Mouse (Mus musculus) thymus, adult 18-20 months (tissue): Measurements from ENCODE around the gene Nbea.

ENCODE experiments used
- DNase-seq, 2 experiments: peaks; one replicate each; pipeline ENCODE4 v3.0.0; 2022; ENCODE audit warnings: mixed read lengths in 2 of 2

Gene Nbea

DNA sequence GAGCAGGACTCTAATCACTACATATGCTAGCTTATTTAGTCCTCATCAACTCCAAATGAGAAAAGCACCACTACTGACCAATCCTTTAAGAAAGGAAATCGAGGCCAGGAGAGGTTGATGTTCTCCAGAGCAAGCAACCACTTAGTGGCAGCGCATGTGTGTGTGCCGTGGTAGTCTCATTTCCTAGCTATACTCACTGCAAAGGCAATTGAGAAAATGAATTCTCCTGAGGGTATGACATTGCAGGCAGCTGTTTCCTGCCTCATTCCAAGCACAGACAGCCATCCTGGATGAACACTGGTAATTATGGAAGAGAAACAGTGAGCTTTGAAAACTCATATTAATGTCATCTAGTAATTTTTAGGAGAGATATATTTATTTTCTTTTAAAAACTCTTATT is 358.6 kb downstream of the Nbea start:
- no peak for DNase-seq

DNA sequence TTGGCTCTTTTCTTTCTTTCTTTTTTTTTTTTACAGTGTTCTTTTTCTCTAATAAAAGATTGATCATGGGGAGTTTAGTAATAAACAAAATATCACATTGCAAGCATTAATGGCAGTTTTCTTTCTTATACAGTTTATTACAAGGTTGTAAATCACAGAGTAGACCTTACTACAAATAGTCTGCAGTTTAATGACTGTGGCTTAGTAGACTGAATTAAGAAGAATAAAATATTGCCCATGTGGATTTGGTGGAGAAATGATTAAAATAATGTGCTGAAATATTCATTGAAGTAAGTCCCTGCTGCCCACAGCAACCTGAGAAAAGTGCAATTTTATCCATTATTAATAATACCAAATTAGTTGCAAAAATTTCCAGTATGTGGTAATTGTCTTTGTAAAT is 363.9 kb downstream of the Nbea start:
- DNase-seq = no peak

DNA sequence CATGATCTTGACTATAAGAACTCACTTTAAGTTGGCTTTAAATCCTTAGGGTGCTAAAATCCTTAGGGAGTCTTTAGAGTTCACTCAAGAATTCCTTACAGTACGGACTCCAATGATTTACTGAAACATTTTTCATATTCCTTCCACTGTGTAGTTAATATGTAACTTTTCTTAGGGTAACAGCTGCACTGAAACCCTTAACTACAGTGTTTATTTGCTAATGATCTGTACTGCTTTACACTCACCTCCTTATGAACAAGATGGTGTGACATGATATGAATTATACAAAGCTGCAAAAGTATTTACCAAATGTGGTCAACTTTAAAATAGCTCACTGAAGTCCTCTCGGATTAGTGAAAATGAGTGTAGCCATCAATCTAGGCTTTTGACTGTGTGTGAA is 365.4 kb downstream of the Nbea start:
- DNase-seq = no peak

DNA sequence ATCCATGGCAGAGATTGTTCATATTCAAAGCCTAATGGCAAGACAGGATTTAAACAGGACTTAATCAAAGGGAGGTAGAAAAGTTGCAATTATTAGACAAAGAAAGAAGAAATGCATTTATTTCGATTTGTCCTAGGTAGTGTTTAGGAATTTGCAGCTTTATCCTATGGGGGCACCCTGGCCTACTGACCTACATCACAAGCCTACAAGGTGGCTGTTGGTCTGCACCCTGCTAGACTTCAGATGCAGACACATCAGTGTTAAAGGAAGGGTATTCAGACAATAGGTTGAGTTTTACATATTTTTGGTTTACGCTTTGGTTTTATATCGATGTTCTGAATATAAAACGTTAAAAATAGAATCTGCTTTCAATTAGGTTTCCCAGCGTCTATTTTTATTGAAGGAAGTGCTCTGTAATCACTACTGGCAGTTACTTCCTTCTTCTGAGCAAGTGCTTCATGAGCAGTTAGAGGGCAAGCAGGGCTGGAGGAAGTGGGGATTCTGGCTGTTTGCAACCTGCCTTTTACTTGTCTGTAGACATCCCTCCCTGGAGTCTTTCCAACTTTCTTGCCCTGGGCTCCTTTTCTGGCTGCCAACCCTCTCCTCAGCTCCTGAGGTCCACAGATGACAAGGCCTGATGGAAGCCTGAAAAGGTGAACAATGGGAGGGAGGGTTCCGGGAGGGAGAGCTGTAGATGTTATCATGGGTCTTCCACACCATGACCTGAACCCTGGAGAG is 366.7 kb downstream of the Nbea start:
- no peak for DNase-seq

DNA sequence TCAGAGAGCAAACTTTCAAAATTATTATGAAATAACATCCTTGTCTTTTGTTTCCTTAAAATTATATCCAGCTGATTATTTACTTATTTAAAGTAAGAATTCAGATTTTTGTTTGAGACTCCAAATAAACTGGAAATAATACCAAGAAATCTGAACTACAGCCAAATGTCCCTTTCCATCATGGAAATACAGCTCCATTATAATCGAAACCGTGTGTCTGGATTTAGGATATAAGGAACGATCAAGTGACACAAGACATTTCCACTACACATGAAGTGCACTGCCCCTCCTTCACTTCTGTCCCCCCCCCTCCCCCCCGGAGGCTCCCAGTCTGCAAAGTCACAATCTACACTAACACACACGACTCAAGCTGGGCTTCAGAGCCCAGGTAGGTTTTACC is 367.4 kb downstream of the Nbea start:
- no peak for DNase-seq

DNA sequence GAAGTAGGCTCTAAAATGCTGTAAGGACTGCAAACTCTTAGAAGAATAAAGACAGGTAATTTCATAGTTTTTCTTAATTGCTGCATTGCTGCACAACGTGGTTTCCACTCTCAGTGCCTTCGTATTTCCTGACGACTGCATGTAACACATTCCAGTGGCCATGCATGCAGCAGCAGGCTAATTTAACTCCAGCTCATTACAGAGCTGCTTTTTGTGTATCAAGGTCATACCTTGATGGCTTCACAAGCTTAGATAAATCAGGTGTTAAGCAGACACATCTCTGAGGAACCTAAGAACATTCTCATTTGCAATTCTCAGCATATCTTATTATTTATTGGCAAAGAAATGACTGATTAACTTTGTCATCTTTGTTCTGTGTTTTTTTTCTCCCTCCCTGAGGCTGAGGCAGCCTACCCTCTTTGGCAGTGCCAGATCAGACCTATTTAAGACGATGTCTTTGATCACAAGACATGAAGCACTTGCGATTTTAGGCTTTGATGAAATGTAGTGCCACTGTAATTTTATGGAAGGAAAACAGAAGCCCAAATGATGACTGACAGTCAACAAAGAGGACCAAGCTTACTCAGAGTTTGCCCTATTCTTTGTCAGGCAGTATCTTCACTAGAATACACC is 368.4 kb downstream of the Nbea start:
- no peak for DNase-seq

DNA sequence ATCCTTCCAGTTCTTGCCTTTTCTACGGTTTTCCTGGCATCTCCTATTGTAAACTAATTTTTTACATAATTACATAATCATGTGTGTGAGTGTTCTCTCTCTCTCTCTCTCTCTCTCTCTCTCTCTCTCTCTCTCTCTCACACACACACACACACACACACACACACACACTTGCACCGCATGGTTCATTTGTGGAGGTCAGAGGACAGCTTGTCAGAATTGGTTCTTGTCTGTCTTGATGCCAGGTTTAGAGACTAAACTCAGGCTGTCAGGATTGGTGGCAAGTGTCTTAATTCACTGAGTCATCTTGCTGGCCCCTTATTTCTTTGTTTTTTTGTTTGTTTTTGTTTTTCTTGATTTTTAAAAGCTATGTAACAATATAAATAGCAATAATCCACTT is 388.7 kb downstream of the Nbea start:
- no peak for DNase-seq

DNA sequence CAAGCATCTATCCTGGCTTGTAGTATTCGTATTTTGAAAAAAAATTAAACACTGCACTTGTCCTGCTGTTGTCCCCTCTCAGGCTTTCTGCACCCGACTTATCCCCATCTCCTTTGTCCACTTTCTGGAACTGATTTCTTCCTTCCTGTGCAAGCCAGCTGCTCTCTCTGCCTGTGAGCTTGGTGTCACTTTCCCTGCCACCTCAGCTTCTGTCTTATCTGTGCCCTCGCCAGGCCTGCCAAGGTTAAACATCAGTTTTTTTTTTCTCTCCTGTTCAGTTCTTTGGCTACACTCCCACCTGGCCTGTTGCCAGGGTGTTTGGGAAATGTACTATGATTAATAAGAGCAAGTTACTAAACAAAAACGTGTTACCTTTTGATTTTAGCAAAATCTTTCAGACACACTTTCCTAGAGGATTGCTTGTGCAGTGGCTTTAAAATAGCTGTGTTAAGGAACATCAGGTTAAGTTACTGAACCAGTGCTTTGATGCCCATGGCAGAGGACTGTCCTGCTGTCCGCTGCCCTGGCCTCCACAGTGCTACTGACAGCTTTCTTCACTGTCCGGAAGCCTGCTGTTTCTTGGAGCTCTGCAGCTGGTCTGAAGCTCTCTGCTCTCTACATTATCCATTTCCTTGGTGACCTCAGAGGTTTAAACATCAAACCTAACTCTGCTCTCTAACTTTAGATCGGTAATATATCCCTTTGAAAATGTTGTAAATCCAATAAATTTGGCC is 389.5 kb downstream of the Nbea start:
- no peak for DNase-seq

DNA sequence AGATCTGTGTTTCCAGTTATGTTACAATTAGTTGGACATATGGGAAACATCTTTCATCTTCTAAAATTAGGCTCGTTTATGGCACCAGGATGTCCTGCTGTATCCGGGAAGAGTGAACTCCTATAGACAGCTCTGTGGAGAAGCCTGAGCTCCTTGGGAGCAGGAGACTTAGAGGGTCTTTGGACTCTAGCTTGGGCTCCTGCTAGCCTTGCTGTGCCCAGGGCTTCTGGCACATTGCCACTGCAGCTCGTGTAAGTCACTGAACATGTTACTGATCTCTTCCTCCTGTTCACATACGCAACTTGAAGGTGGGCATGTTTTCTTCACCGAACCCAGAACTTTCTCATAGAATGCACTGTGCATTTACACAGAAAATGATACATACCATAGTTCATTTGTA is 391.2 kb downstream of the Nbea start:
- no peak for DNase-seq

DNA sequence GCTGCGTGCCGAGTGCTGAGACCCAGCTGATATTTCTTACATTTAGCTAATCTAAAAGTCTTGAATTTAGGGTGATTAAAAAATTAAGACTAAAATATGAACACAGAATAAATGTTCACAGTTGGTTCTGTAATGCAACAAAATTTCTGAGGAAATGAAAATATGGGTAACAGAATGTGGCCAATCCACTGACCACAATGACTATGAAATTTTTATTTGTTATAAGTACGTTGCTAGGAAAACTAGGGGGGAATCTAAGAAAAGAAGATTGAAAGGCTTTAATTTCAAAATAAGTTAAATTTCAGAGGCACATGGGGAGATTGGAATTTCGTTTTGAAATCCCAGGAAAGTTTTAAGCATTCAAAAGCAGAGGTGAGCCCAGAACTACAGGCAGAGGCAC is 392.9 kb downstream of the Nbea start:
- DNase-seq = no peak

DNA sequence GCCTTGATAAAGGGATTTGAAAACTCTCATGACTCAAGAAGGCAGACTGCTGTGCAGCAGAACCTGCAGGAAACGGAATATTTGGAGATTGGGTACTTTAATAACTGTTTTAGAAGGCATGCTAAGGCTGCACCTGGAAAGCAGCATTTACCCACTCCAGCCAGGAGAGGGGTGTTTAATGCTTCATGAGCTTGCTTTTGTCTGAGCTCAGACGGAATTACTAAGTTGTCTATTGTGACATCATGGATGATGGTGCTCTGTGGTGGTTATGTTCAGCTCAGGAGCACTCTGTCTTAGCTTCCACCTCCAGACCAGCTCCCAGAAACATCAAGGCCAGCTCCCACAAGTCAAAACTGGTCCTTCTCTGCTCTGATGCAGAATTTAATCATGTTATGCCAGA is 393.6 kb downstream of the Nbea start:
- DNase-seq = no peak

DNA sequence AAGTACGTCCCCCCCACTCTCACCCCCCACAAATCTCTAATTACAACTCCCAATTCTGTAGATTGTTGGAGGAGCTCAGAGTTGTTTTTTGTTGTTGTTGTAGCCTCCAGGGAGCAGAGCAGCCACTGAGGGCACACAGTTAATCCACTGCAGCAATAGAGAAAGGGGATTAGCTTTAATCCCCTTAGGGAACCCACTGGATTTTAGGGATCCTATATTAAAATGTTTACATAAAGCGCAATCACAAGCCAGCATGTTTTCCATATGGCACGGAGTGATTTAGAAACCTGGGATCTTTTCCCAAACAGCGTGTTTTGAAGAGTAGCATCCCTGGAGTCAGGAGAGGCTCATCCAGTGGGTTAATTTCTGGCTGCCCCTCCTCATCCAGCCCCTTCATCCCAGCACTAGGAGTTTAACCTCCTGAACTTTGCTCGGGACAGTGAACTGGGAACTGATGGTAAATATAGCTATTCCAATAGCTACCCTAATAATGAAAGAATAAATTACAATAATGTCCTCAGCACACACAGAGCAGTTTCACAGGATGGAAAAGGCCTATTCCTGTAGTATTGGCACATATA is 394.8 kb downstream of the Nbea start:
- DNase-seq = no peak

DNA sequence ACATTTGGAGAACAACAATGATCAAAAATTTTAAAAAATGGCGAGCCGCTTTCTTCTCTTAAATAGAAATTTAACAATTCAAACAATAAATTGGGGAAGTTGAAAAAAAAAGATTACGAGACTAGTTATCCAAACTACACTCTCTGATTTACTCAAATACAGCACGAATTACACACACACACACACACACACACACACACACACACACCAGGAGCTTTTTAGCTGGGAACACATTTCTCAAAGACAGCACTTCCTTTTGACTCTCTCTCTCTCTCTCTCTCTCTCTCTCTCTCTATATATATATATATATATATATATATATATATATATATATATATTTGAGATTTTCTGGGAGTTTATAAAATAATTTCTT is 395.3 kb downstream of the Nbea start:
- DNase-seq = no peak

DNA sequence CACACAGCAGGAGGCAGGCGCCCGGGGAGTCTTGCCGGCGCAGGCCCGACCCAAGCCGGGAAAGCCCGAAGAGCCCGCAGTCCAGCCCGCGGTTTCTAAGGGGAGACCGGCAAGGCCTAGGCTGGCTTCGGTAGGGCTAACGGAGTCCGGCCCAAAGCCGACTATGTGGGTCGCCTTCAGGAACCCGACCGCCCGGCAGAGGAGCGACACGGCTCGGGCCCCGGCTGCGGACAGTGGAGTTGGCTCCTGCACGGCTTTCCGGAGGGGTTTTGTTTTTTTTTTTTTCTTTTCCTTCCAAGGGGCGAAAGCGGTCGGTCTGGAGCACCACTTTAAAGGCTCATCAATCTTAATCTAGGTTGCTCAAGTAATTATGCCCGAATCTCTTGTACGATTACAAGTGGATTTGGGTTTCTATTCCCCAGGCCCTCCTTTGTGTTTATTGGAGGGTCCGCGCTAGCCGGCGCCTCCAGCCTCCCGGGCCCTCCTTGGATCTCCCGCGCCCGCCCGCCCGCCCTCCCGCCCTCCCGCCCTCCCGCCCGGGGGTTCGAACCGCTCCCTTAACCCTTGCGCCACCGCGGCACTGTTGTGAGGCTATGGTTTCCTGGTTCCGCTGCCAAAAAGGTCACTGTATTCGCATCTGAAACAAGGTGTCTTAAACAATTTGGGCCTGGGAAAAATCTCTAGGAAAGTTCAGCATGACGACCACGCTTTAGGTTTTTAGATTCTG is 395.9 kb downstream of the Nbea start:
- DNase-seq = no peak

DNA sequence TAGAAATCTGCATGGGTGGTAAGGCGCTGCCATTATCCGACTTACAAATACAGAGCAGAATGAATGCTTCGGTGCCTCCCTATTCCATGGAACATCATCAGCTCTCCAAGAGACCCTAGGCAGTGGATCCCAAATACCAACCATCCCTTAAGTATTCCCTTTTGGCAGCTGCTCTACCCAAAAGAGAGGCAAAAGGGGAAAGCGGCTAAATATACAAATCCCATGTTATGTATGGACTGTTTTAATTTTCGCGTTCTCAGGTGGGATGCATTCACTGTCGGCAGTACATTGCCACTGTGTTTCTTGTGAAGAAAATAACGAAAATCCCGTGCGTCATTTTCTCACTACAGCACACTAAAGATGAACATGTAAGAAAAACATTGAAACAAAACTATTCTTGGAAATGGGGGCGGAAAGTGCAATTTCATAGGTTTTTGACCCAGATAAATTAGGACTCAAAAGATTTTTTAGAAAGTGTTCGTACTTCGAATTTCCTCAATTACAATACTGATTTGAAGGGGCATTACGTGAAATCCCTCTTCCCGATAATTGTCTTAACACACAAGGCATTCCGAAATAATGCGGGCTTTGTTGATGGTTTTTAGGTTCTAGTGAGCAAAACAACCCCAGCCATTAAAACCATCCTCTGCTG is 396.5 kb downstream of the Nbea start:
- DNase-seq = no peak

DNA sequence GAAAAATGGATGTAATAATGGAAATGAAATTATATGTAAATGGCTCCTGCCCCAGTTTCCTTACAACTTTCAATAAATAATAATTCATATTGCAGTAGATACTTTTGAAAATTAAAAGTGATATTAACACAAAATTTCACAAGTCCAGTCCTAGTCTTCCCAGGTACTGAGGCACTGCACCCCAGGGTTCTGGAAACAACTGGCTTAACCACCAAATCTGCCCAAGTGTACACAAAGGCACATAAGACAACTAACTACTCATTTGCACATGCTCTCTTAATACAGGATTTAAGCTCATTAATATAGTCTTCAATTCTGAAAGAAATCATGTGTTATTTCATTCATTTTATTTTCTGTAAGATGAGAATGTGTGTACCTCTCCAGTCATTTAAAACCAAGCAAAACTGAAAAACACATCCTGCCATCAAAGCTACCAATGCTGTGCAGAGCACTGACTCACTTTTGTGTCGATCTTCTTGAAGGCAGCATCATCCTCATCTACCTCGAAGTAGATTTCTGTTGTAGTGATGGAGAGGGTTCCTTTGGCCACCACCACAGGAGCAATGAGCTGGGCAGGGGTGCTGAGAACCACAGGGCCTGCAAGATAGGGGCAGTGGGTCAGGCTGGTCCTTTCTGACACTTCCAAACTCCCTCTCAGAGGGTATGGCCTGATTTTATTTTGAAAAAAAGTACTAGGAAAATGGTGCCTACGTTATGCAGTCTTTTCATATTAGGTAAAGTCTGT is 397.3 kb downstream of the Nbea start:
- DNase-seq = no peak

DNA sequence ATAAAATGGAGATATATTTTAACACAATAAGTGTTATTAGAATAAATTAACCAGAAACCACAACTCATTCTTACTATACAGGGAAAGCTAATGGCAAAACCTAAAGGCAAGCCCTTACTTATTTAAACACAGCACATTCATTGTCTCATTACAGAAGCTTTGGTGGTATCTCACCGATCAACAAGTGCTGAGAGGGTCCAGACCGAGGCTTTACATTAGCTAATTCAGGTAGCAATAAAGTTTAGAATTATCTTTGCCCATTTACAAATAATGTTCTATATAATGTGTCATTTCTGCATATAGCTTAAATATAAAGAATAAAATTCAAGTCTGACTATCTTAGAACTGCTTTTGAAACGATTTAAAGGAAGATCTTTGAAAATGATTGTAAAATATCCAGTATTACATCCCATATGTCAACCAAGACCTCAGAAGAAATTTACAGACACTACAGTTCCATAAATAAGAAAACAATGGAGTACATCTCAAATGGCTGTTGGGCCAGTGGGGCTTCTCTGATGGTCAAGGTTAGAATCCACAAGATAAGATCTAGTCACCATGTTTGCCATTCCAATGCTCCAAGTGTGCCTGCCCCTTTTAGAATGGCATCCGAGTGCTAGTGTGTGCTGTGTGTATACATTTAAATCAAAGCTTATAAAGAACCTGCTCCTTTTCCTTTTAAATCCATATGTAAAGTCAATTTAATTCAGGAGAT is 398.1 kb downstream of the Nbea start:
- no peak for DNase-seq

DNA sequence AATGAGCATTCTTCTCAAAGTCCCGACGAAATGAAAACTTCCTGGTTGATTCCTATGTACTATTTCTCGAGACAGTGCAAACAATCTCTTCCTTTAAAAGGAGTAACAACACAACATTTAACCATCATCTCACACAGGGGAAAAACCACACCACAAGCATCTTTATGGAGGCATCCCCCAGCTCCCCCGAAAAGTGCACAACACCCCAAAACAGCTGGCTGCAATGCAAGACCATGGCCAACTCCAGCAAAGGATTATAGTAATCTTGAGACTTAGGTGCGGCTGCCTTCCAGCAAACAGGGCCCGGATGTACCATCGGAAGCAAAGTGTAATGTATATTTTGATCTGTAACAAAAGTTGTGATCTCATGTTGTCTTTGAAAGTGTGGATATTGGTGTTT is 399.4 kb downstream of the Nbea start:
- no peak for DNase-seq

DNA sequence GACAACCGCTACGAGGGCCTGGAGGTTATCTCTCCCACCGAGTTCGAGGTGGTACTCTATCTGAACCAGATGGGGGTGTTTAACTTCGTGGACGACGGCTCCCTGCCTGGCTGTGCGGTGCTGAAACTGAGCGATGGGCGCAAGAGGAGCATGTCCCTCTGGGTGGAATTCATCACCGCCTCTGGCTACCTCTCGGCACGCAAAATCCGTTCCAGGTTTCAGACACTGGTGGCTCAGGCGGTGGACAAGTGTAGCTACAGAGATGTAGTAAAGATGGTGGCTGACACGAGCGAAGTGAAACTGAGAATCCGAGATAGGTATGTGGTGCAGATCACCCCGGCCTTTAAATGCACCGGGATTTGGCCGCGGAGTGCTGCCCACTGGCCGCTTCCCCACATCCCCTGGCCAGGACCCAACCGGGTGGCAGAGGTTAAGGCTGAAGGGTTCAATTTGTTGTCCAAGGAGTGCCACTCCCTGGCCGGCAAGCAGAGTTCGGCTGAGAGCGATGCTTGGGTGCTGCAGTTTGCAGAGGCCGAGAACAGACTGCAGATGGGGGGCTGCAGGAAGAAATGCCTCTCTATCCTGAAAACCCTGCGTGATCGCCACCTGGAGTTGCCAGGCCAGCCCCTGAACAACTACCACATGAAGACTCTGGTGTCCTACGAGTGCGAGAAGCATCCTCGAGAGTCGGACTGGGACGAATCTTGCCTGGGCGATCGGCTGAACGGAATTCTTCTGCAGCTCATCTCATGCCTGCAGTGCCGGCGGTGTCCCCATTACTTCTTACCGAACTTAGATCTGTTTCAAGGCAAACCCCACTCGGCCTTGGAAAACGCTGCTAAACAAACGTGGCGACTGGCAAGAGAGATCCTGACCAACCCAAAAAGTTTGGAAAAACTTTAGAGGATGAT is 400.1 kb downstream of the Nbea start:
- DNase-seq = no peak

DNA sequence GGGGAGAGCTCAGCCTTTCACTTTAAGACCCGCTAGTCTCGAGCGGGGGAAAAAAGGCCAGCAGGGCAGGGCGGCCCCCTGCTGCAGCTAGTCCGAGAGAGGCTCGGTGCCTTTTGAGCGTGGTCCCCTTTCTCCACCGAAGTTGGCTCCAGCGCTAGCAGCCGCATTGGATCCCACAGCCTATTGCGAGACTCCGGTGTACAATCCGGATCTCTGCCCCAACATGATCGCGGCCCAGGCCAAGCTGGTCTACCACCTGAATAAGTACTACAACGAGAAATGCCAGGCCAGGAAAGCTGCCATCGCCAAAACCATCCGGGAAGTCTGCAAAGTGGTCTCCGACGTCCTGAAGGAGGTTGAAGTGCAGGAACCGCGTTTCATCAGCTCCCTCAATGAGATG is 400.7 kb downstream of the Nbea start:
- no peak for DNase-seq
